Mouse (Mus musculus): Measurements from ENCODE around the gene Arhgap9.
"Not testable (repeated sequence)": the region's sequence is repeated elsewhere in the genome, so short reads cannot be mapped to it uniquely, and the experiment has no call there.

Gene Arhgap9

GRCm38 (mm10) chr10:127292987-127293538, 28.7 kb upstream of the Arhgap9 start:
- no peak for DNase-seq (ENCODE audit: low spot score)

GRCm38 (mm10) chr10:127293590-127294113, 28.1 kb upstream of the Arhgap9 start:
- DNase-seq (ENCODE audit: low spot score), result no peak

GRCm38 (mm10) chr10:127294895-127295510, 26.8 kb upstream of the Arhgap9 start:
- no peak for DNase-seq (ENCODE audit: low spot score)

- DNase-seq (ENCODE audit: low spot score), result no peak
Observed at GRCm38 (mm10) chr10:127295986-127296794, 25.6 kb upstream of the Arhgap9 start.

GRCm38 (mm10) chr10:127297015-127297871, 24.5 kb upstream of the Arhgap9 start:
- no peak for DNase-seq (ENCODE audit: low spot score)

GRCm38 (mm10) chr10:127300361-127300760, 21.4 kb upstream of the Arhgap9 start:
- DNase-seq (ENCODE audit: low spot score), result no peak

GRCm38 (mm10) chr10:127303136-127303535, 18.6 kb upstream of the Arhgap9 start:
- DNase-seq (ENCODE audit: low spot score), result no peak

- DNase-seq (ENCODE audit: low spot score), result not testable (repeated sequence)
Observed at GRCm38 (mm10) chr10:127309167-127309566, 12.6 kb upstream of the Arhgap9 start.

GRCm38 (mm10) chr10:127310523-127311475, 11.0 kb upstream of the Arhgap9 start:
- DNase-seq (ENCODE audit: low spot score), result peak; percentile 78

GRCm38 (mm10) chr10:127311476-127312355, 10.0 kb upstream of the Arhgap9 start, which contains the start of gene Mars:
Gene Mars (minus strand): TSS chr10:127311786.
- peak; percentile 98 for DNase-seq (ENCODE audit: low spot score)

GRCm38 (mm10) chr10:127312356-127312676, 9.4 kb upstream of the Arhgap9 start:
- peak; percentile 97 for DNase-seq (ENCODE audit: low spot score)

GRCm38 (mm10) chr10:127312858-127313257, 8.9 kb upstream of the Arhgap9 start:
- DNase-seq (ENCODE audit: low spot score), result no peak

GRCm38 (mm10) chr10:127313516-127313915, 8.2 kb upstream of the Arhgap9 start:
- not testable (repeated sequence) for DNase-seq (ENCODE audit: low spot score)

GRCm38 (mm10) chr10:127314950-127315349, 6.8 kb upstream of the Arhgap9 start:
- not testable (repeated sequence) for DNase-seq (ENCODE audit: low spot score)

GRCm38 (mm10) chr10:127317277-127317676, 4.5 kb upstream of the Arhgap9 start:
- no peak for DNase-seq (ENCODE audit: low spot score)

- no peak for DNase-seq (ENCODE audit: low spot score)
Observed at GRCm38 (mm10) chr10:127318009-127318408, 3.8 kb upstream of the Arhgap9 start.

- DNase-seq (ENCODE audit: low spot score), result no peak
Observed at GRCm38 (mm10) chr10:127319969-127320368, 1.8 kb upstream of the Arhgap9 start.

GRCm38 (mm10) chr10:127322178-127322577, 414 bp downstream of the Arhgap9 start:
- DNase-seq (ENCODE audit: low spot score), result no peak

GRCm38 (mm10) chr10:127322669-127323068, 905 bp downstream of the Arhgap9 start:
- no peak for DNase-seq (ENCODE audit: low spot score)
